Mouse (Mus musculus): ENCODE data around the gene Magi1.

DNA sequence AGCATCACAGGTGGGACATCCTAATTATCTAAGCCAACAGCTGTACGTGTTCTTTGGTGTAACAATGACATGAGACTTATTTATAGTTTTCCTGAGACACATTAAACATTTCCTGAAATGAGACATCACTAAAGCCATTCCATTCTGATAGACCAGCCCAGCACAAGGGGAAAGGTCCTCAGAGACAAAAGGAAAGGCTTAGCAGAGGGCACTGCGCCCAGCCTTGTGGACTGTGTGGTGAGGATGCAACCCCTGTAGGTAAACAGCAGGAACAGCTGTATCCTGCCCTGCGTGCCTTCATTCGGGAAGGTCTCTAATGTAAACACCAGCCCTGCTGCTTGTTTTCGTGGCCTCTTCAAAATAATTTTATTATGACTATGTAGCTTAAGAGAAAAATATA, 94.3 kb downstream of the Magi1 start:
- TF ChIP-seq CTCF (IDR thresholded peaks at IDR 0.05; ENCODE audit: borderline replicate concordance, control insufficient read depth, extremely low read depth, insufficient read depth, low read length, poor library complexity) (no peak), POLR2A (IDR thresholded peaks at IDR 0.05; ENCODE audit: control insufficient read depth, extremely low read depth, insufficient read depth, low read length, poor library complexity) (no peak)

All from thymus, adult 2 months (tissue).